Mouse (Mus musculus) testis, postnatal 14 days (tissue): ENCODE results near the gene Smpd2.
A peak's percentile ranks its signal among the peaks of the same experiment; 100 is the strongest.

ENCODE experiments used
- DNase-seq: peaks from one replicate; pipeline ENCODE4 v3.0.0; 2021; ENCODE audit warnings: low spot score

Gene Smpd2

GRCm38 (mm10) chr10:41488877-41489276 lies 1.3 kb downstream of the Smpd2 start:
- DNase-seq, result no peak

- no peak for DNase-seq
Observed at GRCm38 (mm10) chr10:41486506-41487170, 3.5 kb downstream of the Smpd2 start.

GRCm38 (mm10) chr10:41485778-41486177 lies 4.4 kb downstream of the Smpd2 start:
- DNase-seq, result no peak

GRCm38 (mm10) chr10:41482446-41482845 lies 7.7 kb downstream of the Smpd2 start:
- DNase-seq, result no peak

GRCm38 (mm10) chr10:41480938-41481880 lies 9.0 kb downstream of the Smpd2 start:
- no peak for DNase-seq

GRCm38 (mm10) chr10:41479961-41480360 lies 10.2 kb downstream of the Smpd2 start:
- DNase-seq, result no peak

- peak; percentile 66 for DNase-seq
Observed at GRCm38 (mm10) chr10:41477278-41478181, 12.6 kb downstream of the Smpd2 start.

- DNase-seq, result no peak
Observed at GRCm38 (mm10) chr10:41477018-41477277, 13.2 kb downstream of the Smpd2 start.

GRCm38 (mm10) chr10:41476171-41477017 lies 13.8 kb downstream of the Smpd2 start, which contains the start of gene Mical1:
Mical1 (plus strand) TSS chr10:41476314.
- peak; percentile 39 for DNase-seq

GRCm38 (mm10) chr10:41474981-41475391 lies 15.2 kb downstream of the Smpd2 start:
- no peak for DNase-seq

- DNase-seq, result peak; percentile 74
Observed at GRCm38 (mm10) chr10:41473782-41474468, 16.2 kb downstream of the Smpd2 start.

GRCm38 (mm10) chr10:41472962-41473481 lies 17.1 kb downstream of the Smpd2 start:
- DNase-seq, result no peak

- DNase-seq, result no peak
Observed at GRCm38 (mm10) chr10:41472534-41472933, 17.6 kb downstream of the Smpd2 start.

GRCm38 (mm10) chr10:41470693-41471092 lies 19.5 kb downstream of the Smpd2 start:
- DNase-seq, result no peak

- no peak for DNase-seq
Observed at GRCm38 (mm10) chr10:41467325-41467724, 22.8 kb downstream of the Smpd2 start.

GRCm38 (mm10) chr10:41464401-41464955 lies 25.7 kb downstream of the Smpd2 start:
- DNase-seq, result no peak

GRCm38 (mm10) chr10:41461057-41461722 lies 29.0 kb downstream of the Smpd2 start:
- no peak for DNase-seq

- DNase-seq, result no peak
Observed at GRCm38 (mm10) chr10:41460501-41460900, 29.7 kb downstream of the Smpd2 start.

GRCm38 (mm10) chr10:41459990-41460389 lies 30.2 kb downstream of the Smpd2 start:
- no peak for DNase-seq

- no peak for DNase-seq
Observed at GRCm38 (mm10) chr10:41452791-41453190, 37.4 kb downstream of the Smpd2 start.
